Mouse (Mus musculus) urinary bladder, postnatal 10 days (tissue): ENCODE measurements around the gene Rassf2.

Source experiments
- DNase-seq: peaks from one replicate; pipeline ENCODE4 v3.0.0; 2022; ENCODE audit warnings: low spot score

The Rassf2 gene

DNA sequence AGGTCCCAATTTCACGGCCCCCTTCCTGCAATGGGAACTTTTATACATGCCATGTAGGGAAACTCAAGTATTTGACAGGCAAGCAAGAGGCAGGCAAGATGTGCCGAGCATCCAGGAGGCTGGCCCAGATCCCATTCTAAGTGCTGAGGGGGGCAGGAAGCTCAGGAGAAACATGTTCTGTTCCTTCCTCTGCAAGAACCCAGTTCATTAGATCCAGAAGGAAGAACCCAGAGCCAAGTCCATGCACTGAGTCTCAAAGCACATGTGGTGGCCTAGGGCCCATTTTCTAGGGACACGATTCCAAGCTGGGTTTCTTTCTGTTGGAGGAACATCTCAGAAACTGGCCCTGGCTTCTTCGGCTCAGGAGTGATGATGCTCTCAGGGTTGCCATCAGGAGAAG lies 24.6 kb downstream of the Rassf2 start:
- DNase-seq: no peak

DNA sequence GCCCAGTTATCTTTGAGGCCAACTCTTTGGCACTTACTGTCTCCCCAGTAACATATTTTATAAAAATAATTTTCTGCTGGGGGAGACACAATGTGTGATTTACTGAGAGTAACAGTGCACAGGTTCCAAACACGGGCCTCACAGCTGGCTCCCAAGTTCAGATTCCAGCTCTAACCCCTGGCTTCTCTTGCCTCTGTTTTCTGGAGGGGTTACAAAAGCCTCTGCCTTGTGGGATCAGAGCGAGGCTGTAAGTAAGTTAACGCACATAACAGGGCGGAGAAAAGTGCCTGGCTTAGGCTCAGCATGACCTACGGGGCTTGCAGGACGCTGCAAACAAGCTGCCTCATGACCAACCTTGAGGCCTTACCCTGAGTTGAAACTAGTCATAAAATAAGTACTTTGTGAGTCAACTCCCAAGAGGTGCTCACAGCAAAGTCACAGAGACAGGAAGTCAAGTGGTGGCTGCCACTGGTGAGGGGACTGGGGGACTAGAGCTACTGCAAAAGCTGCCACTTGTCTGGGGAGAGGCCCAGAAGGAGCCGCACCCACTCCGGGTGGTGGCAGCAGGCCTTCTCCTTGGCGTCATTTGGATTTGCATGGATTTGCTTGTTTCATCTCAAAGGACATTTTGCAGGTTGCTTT lies 25.4 kb downstream of the Rassf2 start:
- no peak for DNase-seq

DNA sequence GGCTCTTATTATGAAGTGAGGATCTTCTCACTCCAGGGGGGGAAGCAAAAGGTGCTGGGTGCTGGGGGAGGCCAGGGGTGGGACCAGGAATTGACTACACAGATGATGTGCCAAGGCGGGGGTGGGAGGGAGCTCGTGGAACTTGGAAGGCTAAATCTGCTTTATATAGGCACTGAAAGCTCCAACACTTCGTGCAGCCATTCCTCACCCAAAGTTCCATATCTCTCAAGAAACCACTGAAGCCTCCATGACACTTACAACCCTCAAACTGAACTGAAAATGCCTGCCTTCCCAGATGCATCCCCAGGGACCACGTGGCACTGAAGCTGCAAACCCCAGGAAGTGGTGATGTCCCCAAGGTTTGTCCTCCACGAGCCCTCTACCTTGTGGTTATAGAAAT lies 26.1 kb downstream of the Rassf2 start:
- no peak for DNase-seq

DNA sequence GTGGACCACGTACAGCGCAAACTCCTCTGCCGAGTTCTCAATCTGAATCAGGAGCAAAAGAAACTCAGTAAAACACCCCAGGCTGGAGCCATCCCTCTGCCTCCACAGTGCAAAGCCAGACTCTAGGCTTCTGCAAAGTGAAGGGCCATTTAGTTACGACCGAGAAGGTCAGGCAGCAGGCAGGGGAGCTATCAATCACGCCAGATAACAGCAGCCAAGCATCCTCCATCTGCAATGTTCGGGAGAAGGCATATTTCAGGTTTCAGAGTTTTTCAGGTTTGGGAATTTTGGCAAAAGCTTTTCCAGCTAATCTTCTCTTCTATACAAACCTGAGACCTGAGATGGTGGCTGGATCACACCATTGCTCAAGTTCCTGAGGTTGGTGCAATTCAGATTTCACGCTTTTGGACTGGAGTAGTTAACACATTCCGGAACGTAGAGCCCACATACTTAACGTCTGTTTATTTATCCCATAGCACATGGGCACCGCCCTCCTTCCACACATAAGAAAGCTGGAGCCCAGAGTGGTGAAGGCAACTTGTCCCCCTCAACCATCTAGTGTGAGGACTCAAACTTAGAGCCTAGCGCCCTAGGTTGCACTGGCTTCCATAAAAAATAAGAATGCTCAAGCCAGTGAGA lies 28.2 kb downstream of the Rassf2 start:
- DNase-seq: no peak

DNA sequence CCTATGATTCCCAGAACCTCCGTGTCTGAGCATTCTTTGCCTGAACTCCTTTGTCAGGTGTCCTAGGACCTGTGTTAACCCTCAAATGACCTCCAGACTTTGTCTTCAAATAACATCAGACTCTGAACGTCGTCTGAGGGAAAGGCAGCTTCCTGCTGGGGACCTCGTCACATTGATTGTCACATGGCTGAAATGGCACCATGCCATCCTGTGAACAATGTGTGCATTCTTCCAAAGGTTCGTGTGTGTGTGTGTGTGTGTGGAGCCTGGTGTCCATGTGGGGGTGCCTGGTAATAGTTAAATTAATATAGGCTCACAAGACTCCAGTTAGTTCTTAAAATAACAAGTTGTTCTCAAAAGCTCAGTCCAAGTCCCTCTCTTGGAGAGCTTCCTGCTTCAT lies 32.7 kb downstream of the Rassf2 start:
- no peak for DNase-seq

DNA sequence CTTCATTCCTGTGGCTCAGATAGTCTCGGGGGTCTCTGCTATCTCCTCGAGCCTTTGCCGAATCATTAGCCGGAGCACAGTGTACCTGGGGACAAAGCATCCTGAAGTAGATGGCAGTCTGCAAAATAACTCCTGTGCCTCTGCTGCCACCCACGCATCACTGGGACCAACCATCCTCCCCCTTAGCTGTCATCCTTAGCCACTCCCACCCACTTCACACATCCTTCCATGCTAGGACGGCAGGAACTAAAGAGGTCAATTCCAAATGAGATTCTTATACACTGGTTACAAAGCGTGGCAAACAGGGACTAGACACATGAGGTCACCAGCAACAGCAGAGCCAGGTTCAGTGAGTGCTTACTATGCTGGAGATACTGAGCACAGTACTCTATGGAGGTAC lies 33.7 kb downstream of the Rassf2 start:
- no peak for DNase-seq

DNA sequence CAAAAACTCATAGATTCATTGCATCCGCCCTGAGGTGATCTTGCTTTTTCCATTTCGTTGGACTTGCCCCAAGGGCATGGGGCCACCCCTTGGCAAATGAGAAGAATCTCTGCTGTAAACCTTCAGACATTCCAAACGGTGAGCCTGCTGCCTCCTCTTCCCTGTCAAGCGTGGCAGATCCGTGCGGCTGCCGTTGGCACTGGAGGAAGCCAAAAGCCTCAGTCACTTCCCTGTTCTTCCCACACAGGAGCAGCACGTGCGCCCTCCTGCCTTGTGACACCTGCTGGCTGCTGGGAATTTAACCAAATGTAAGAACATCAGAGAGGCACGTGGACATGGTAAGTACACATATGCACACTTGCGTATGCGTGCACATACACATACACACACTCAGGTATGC lies 34.3 kb downstream of the Rassf2 start:
- no peak for DNase-seq

DNA sequence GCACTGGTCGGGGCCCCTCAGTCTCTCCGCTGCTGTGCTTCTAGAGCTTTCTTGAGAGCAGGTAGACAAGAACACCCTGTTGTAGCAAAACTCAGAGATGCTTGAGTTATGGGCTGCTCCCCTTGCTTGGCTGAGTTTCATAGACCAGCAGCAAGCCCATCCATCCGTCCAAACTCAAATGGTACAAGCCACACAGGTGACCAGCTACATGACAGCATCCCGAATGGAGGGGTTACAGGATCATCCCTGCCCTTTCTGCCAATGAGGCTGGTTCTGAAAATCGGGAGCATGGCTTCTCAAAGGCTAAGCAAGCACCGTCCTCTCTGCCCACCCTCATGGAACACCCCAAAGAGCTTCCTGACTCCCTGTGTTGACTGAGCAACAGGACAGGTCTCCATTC lies 35.1 kb downstream of the Rassf2 start:
- no peak for DNase-seq

DNA sequence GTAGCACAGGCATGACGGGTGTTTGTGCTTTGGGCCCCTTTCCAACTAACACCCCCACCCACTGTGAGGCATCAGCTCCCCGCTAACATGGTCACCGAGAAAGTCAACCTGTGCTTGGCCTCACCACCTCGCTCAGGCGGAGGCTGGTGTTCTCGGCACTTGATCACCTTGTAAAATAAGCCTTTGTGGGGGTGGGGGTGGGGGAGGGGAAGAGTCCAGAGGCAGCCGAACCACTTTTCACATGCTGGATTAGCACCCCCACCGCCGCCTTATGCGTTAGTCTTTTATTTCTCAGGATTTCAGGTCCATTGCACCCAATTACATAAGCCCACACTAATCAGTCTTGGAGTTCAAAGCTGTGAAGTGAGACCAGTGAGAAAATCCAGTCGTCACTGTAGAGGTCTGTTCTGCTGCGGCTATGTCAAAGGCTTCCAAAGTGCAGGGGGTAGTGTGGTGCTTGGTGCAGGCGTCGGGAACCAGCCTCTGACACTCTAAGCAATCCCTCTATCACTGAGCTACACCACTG lies 36.4 kb downstream of the Rassf2 start:
- DNase-seq: no peak

DNA sequence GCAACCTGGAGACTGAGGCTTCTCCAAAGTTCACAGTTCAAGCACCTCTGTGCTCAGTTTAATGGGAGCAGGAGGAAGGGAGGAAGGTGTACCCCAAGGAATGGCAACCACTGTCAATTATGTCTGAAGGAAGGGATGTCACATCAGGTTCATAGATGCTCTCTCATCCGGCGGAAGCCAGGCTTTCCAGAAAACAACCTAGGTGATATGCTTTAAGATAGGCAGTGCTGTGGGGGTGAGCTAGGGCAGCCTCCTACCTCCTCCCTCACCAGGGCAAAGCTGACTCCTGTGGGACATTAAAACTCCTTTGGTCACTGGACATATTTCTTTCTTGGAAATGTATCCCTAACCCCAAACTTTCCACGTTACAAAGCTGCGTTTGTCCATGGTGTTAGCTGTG lies 36.9 kb downstream of the Rassf2 start:
- no peak for DNase-seq

DNA sequence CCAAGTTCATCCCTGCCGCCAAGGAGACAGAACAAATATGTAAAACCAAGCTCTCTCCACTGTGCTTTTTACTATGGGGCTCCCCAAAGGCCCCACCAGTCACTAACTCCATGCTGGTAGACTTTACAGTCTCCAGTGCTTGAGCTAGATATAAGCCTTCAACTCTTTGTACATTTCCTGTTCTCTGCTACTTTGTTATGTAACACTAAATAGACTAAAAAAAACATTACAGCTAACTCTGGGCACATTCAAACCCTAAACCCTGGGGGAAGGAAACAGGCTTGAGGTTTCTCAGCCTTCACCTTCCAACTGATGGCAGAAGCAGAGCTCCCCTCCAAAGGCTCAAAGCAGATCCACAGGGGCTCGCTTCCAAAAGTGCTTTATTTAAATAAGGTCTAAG lies 37.6 kb downstream of the Rassf2 start:
- no peak for DNase-seq

DNA sequence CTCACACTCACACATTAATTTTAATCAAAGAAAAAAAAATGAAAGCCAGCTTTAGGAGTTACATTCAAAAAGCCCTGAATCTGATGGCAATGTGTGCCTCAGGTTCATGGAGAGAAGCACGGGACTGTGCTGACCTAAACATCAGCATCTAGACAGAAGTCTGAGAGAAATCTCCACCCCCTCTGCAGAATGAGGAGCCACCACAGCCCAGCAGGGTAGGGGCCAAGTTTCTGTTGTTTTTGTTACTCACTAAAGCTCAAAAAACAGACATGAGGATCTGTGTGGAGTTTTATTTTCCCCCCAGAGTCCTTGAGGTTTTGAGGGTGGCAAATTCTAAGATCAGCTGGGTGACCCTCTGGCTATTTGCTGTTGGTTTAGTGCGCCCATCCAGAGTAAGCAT lies 41.5 kb downstream of the Rassf2 start:
- no peak for DNase-seq

DNA sequence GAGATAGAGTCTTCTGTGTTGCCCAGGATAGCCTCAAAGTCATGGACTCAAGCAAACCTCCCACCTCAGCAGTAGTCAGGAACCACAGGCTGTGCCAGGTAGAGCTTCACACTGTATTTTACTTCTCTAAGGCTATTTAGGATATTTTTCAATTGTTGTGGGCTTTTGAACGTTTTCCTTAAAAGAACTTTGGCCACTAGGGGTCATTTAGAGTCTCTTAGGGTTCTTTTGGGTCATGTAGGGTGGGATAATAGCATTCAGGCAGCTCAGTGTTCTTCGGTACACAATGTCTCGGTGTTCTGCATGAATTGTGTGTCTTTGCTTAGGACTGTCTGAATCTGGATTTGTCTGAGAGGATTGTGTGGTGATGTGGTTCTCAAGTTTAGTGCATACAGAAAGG lies 42.1 kb downstream of the Rassf2 start:
- DNase-seq: no peak

DNA sequence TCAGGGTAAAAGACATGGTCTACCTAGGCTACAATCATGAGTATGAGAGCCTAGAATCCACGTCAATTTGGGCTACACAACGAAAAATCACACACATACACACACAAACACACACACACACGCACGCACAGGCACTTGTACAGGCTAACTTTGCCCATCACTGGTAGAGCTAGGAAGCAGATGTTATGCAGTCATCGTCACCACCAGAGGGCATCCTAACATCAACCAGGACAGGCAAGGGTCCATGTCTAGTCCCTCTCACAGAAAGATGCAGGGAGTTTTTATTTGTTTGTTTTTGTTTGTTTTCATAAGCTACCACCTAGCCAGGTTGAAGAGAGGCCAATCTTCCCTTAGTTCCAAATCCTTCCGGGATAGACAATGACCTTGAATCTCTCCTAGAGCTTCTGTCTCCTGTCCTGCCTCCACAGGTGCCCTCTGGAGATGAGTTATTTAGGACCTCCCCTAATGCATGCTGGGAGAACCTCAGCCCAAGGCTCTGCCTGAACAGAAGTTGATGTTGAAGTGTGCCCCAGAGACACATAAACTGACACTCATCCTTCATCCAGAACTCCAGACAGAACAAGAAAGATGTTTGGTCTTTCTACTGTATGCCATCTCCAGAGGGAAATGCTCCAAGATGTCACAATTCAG lies 47.4 kb downstream of the Rassf2 start:
- DNase-seq: no peak

DNA sequence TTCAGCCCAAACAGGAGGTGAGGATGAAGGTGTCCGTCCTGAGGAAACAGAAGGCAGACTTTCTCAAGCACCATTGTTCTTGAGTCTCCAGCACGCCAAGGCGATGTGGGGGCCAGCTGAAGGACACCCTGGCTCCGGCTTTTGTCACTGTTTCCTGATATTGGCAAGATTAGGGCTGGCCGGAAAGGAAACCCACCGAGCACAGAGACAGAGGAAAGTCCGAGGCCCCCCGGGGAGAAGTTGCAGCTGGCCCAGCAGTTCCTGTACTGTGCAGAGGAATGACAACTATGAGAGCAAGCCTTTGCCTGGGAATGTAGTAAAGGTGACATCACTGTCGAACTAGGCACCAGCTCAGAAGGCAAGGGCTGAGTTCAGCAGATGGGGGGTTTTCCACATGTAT lies 49.2 kb downstream of the Rassf2 start:
- no peak for DNase-seq

DNA sequence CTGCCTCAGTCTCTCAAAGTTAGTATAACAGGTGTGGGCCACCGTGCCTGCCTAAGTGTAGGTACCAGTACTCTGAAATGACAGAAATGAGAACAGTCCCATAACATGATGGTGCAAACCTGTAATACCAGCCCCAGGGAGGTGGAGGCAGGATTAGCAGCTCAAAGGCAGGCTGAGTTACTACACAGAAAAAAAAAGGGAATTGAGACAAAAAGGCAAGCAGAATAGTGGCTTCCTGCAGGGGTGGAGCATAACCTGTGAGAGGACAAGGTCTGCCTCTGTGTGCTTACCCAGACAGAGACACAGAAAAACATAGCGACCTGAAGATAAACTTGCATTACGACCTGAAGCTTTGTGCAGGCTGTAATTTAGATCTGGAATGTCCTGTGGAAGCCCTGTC lies 53.4 kb downstream of the Rassf2 start:
- DNase-seq: no peak

DNA sequence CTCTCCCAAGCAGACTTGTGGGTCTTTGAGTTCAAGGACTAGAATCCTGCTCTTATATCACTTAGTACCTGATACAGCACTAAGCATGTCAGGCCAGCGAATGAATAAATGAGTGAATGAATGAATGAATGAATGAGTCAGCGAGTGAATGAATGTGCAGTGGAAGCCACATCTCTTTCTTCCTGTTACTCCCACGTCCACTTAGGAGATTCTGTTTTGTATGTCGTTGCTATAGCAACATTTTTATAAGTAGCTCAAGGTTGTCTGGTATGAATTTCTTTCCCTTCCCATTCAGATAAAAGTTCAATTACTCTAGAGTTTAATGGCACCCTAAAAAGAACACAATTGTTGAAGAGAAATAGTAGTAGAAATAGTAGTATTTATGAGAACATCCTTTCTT lies 59.0 kb downstream of the Rassf2 start:
- no peak for DNase-seq

DNA sequence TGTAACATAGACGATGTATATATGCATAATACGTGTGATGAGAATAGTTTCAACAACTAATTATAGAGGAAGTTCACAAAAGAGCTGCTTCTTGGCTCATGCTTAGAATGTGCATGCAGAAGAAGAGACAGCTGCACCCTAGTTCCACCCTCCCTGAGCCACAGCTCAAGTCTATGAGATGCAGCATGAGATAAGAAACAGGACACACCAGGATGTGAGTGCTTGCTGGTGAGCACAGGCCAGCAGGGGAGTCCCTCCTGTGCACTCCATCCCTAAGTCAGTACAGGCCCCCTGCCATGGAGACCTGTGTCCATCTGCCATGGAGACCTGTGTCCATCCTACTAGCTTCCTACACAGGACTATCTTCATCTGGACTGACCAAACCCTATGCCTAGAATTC lies 59.5 kb downstream of the Rassf2 start:
- no peak for DNase-seq

DNA sequence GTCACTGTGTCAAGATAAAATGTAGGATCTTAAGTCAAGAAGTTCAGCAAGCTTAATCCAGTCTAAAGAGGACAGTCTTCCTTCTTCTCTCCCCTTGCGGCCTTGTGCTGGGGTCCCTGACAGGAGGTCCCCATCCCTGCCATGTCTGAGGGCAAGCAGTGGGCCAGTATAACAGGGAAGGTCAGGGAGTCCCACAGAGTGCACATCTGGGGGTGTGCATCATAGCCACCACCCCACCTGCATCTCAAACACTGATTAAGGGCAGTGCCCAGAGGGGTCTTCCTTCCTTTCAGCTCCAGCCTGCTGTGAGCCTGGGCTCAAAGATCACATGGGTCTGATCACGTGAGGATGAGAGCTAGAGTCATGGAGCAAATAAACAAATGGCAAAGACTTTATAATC lies 68.4 kb downstream of the Rassf2 start:
- DNase-seq: no peak

DNA sequence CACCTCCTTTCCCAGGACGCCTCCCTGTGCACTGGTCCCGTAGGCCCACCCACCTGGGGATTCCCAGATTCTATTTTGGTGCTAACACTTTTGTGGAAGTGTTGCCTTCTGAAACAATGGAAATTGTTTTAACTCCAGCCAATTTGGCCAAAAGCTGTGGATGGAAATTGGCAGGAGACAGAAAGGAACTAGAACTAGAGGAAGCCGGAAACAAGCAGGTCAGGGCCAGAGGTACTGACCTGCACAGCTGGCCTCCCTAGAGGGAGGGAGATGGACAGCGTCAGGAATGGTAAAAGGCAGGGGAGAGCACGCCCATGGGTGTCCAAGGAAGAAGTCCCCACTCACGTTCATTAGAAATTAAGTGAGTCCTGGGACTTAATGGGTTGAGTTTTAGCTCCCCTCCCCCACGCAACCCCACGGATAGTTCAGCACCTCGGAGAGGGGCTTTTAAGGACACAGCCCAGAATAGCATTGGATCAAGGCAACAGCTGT lies 72.3 kb downstream of the Rassf2 start:
- no peak for DNase-seq

DNA sequence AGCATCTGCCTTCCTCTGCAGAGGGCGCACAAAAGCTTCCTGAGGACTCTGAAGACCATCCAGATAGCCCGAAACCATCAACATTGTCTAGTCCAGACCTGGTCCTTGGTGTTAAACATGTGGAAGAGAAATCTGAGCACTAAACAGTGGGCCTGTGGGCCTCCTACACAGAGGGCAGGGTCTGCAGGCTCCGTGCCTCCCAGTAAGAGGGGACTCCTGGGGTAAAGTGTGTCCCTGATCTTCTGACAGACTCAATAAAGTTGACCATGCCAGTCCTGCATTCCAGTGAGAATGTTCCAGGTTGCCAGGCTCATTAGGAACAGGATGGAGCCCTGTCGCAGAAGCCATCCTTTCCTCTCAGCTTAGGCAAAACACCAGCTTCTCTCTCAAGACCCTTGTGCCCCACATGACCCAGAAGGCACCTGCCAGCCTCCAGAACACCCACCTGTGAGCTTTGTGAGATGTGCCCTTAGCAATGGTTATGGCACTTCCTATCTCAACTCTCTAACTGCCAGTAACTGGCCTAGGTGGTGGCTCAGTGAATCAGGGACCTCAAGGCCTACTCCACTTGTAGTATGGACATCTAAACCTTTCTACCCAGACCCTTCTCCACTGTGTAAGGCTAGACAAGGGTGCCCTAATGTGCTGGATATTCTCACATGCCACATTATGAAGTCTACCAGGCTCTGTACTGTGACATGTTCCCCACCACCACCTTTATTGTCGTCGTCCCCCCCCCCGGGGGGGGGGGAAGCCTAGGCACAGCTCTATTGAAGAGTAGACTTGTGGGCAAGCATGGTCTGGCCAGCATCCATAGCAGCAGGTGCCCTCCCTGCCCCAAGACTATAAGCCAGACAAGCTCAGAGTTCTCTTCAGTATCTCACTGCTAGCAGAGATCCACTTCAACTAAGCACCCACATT lies 73.5 kb downstream of the Rassf2 start:
- no peak for DNase-seq

DNA sequence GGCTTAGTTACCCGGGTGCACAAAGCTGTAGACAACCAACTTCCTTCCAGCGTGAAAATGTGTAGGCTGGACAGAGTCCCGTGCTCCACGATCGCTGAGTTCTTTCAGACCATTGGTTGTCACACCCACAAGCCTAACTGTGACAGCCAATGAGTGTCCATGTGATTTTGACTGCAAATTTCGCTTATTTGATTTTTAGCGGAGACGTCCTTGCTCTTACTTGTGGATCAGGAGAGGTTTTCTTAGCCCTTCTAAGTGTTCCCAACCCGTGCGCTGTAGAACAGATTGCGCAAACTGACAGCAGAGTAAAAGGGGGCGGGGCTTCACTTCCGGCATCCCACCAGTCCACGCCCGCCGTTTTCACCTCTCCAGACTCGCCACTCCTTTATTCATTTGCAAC lies 74.8 kb downstream of the Rassf2 start:
- DNase-seq: no peak
